Mouse (Mus musculus) heart, adult 9 months (tissue): ENCODE measurements around the gene Lrrc3.
"Not testable (repeated sequence)": the region's sequence is repeated elsewhere in the genome, so short reads cannot be mapped to it uniquely, and the experiment has no call there.

Experiments
- DNase-seq, 2 experiments: peaks; one replicate each; pipeline ENCODE4 v3.0.0; 2022; ENCODE audit warnings: low spot score in 2 of 2

Gene Lrrc3

DNA sequence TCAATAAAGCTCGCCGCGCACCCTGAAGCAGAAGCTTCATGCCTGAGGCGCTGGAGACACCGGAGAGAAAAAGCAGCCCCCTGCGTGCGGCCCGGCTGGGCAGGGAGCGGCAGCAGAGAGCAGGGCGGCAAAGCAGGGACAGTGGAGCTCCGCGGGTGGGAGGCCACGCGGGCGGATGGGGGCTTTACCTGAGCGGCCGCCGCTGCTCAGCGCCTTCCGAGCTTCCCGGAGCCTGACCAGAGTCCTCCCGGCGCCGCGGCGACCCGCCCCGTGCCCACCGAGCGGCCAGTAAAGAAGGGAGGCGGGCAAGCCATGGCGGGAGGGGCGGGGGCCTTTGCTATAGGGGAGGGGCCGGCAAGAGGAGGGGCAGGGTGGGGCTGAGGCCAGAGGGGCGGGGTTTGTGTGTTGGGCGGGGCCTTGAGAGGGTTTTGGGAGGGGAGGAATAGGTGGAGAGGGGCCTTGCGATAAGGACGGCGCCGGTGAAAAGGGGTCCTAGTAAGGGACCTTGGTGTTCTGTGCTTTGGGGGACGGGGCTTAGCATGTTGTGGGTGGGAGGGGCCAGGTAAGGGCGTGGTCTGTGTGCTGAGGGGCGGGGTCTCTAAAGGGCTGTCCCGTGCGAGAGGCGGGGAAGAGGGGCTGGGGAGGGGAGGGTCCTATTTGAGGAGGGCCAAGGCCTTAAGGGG lies at the start of gene Lrrc3:
TSS of gene Lrrc3 (minus strand) at position 326 of the 683 bp plus-strand sequence.
- peak in 1 of 2 experiments; percentile 18 for DNase-seq

DNA sequence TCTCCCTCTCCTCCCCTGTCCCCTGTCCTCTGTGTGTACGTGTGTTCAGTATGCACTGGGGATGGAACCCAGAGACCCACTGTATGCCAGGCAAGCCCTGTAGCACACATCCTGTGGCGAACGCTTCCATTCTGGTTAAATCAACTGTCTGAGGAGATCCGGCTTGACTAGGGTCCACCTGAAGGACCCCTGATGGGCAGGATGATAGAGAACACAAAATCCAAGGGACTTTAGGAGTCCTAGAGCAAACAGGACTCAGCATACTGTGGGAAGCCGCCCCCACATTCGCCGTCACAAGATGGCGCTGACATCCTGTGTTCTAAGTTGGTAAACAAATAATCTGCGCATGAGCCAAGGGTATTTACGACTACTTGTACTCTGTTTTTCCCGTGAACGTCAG lies 48.1 kb upstream of the Lrrc3 start:
- not testable (repeated sequence) for DNase-seq

GRCm38 (mm10) chr10:77939685-77940084 lies 37.3 kb upstream of the Lrrc3 start:
- DNase-seq: no peak

DNA sequence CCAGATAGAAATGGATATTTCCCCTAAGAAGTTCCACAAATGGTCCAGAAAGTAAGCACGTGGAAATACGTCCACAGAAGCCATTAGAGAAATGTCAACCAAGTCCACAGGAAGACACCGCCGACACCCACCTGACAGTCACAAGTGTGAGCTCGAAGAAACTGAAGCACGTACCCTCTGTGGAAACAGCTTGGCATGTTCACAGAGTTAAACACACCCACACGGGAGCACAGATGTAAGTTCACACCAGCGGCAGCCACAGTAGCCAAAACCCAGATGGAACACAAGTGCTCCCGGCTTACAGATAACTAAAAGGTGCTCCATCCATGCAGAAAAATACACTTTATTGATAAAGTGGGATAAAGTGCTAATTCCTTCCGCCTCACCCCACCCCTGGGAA lies 25.0 kb upstream of the Lrrc3 start:
- no peak for DNase-seq

GRCm38 (mm10) chr10:77926140-77926539 lies 23.8 kb upstream of the Lrrc3 start:
- peak in 1 of 2 experiments; percentile 36 for DNase-seq

DNA sequence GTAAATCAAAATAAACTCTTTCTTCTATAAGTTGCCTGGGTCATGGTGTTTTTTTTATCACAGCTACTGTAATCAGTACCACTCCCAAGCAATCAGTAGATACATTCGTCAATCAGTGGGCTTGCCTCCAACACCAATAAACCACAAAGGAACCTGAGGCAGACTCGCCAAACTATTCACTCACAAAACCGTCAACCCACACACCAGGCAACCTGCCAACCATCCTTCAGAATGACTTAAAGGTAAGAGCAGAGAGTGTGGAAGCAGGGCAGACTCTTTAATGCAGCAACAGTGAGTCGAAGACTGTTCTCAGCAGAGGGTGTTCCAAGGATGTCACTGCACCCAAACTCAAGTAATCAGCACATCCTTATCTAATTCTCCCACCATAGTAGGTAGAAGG lies 20.3 kb upstream of the Lrrc3 start:
- DNase-seq: no peak

DNA sequence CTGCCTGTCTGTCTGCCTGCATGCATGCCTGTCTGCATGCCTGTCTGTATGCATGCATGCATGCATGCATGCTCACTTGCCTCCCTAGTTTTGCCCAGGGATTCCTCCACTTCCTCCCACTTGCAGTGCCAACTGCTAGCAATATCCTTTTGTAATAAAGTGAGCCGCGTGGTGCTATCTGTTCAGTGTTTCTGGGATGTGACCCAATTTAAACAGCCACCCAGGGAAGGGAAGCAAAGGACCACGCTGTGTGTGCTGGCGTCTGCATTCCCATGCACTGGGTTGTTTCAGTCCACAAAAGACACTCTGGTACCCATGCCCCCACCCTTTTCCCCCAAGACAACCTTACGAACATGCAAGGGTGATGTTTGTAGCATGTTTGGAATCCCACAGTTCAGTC lies 18.7 kb upstream of the Lrrc3 start:
- DNase-seq: no peak

- peak in 1 of 2 experiments; percentile 28 for DNase-seq
These were observed 14.4 kb upstream of the Lrrc3 start for GRCm38 (mm10) chr10:77916636-77917335.

- DNase-seq: peak; percentile 35 to 37
These were observed 11.0 kb upstream of the Lrrc3 start for GRCm38 (mm10) chr10:77913292-77913691.

DNA sequence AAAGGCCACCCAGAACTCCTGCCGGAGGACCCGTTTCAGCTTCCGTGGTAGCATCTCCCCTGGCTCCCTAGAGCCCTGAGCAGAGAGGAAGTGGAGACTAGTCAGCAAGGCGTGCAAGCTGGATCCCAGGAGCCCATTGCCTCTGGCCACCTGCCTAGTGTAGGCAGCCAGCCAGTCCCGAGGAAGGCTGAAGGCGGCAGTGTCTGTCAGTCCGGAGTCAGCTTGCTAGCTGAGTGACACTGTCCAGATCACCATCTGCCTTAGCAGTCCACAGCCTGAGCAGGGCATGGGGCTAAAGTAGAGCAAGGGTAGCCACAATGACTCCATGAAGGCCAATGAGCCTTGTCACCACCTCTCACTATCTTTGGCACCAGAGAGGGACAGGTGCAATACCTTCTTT lies 10.3 kb upstream of the Lrrc3 start:
- DNase-seq: peak; percentile 84 to 85

GRCm38 (mm10) chr10:77902894-77903715 lies 769 bp upstream of the Lrrc3 start:
- DNase-seq: no peak

- DNase-seq: no peak
These were observed 495 bp downstream of the Lrrc3 start for GRCm38 (mm10) chr10:77901871-77902210.

DNA sequence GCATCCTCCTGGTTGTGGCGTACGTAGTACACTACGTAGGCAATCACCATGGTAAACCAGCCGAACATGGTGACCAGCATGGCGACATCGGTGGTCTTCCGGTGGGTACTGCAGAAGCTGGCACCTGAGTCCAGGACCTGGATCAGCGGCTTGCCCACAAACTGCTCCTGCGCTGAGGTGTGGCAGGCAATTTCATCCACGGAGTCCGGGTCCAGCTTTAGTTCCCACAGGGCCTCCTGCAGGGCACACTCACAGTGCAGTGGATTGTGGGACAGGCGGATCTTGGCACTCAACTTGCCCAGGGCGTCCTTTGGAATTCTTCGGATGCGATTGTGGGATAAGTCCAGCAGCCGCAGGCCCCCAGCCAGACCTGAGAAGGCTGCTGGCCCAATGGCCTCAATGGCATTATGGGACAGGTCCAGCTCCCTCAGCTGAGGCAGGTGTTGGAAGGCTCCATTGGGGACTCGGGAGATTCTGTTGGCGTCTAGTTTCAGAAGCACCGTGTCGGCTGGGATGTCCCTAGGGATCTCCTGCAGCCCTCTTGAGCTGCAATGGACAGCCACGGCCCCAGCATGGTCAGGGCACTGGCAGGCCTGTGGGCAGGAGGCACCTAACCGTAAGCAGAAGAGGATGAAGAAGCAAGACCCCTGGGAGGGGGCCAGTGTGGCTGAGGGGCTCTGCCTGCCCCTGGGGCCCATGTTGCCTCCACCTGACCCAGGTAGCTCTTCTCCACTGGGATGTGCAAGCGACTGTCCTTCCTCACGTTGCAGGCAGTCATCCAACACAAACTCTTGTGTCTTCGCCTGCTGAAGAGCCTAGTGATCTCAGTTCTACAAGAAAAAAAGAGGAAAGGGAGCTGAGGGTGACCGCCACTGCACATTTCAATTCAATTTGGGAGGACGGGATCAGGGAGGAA lies 1.2 kb downstream of the Lrrc3 start:
- no peak for DNase-seq

GRCm38 (mm10) chr10:77900126-77900525 lies 2.2 kb downstream of the Lrrc3 start:
- no peak for DNase-seq

- DNase-seq: peak in 1 of 2 experiments; percentile 10
These were observed 6.8 kb downstream of the Lrrc3 start for GRCm38 (mm10) chr10:77895562-77895961.

GRCm38 (mm10) chr10:77890987-77891565 lies 11.3 kb downstream of the Lrrc3 start:
- DNase-seq: no peak

GRCm38 (mm10) chr10:77886007-77886747 lies 16.2 kb downstream of the Lrrc3 start:
- DNase-seq: no peak

DNA sequence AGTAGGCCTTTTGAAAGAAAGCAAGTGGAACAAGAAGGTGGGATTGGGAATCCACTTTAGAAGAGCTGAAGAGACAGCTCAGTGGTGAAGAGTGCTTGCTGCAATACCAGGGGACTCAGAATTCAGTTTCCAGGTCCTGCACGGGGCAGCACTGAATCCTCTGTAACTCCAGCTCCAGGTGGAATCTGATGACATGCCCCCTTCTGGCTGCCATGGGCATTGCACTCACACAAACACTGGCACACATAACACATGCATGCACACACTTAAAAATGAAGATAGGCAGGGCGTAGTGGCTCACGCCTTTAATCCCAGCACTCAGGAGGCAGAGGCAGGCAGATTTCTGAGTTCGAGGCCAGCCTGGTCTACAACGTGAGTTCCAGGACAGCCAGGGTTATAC lies 19.8 kb downstream of the Lrrc3 start:
- DNase-seq: no peak

DNA sequence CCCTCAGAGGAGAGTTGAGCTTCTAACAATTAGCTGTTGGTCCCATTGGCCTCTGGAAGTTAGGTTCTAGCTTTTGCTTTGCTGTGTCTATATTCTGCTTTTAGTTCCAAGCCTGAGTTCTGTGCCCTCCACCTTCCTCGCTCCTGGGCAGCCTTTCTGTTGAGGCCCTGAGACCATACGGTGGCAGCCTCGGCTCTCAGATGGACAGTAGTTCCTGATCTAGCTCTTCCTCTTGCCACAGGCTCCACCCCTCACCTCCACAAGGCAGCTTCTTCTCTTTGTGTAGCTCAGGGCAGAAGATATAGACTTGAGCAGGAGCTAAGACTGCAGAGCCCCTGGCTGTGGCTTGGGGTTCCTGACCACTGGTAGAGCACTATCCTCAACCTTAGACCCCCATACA lies 22.0 kb downstream of the Lrrc3 start:
- no peak for DNase-seq

- DNase-seq: no peak
These were observed 23.4 kb downstream of the Lrrc3 start for GRCm38 (mm10) chr10:77878985-77879384.
